Mouse (Mus musculus) embryonic fibroblast, embryonic 13.5 days (primary cell): ENCODE data around the gene Rbm44.

Source experiments
- CTCF ChIP-seq: IDR thresholded peaks from 2 replicates; pipeline ENCODE4 v1.5.1; 2011; ENCODE audit warnings: mild to moderate bottlenecking, control low read depth, low read length, moderate library complexity, borderline replicate concordance; ENCODE audit not compliant: insufficient read depth
- POLR2A ChIP-seq: IDR thresholded peaks from 2 replicates; pipeline ENCODE4 v1.6.1; 2011; ENCODE audit warnings: low read depth, mild to moderate bottlenecking, control low read depth, low read length, moderate library complexity

- TF ChIP-seq CTCF (no peak), POLR2A (no peak)
These were observed 32.3 kb upstream of the Rbm44 start for GRCm38 (mm10) chr1:91112606-91113005.
